Mouse (Mus musculus): ENCODE measurements around the gene Gamt. TPM values are rescaled to one million over a fixed set of nuclear protein-coding genes. Genes with fewer than 3 reads are reported as not detected.

Gamt gene
- 10 to 100 TPM in 1 of 2 experiments, 1 to 10 TPM in 1; 8.9 to 14.8 TPM for total RNA-seq (2021)
- long read RNA-seq, experiment 1, transcript Gamt-202 (6 exons, 988 nt), result major isoform, 9 of 23 reads
- long read RNA-seq, experiment 1, partial matches to known transcripts, result 12 of 23 reads
- long read RNA-seq, experiment 1, other reads (novel, unspliced or antisense), result 2 of 23 reads
- long read RNA-seq, experiment 2, partial matches to known transcripts, result 5 of 11 reads
- long read RNA-seq, experiment 2, other reads (novel, unspliced or antisense), result 2 of 11 reads

- DNase-seq, result peak; percentile 98 to 99
Observed at GRCm38 (mm10) chr10:80260642-80261584, at the start of gene Gamt, which contains the start of gene Dazap1. Gene Gamt, minus strand, starts transcription at chr10:80261012. Gene Dazap1, plus strand, starts transcription at chr10:80261486.

GRCm38 (mm10) chr10:80304862-80305261, 44.0 kb upstream of the Gamt start:
- no peak for DNase-seq

- no peak for DNase-seq
Observed at GRCm38 (mm10) chr10:80304458-80304857, 43.6 kb upstream of the Gamt start.

GRCm38 (mm10) chr10:80302471-80302881, 41.7 kb upstream of the Gamt start:
- DNase-seq, result peak; percentile 87 to 92

GRCm38 (mm10) chr10:80302082-80302355, 41.2 kb upstream of the Gamt start:
- no peak for DNase-seq

GRCm38 (mm10) chr10:80301256-80302081, 40.7 kb upstream of the Gamt start:
- DNase-seq, result no peak

GRCm38 (mm10) chr10:80300672-80301181, 39.9 kb upstream of the Gamt start:
- no peak for DNase-seq

- DNase-seq, result no peak
Observed at GRCm38 (mm10) chr10:80299824-80300223, 39.0 kb upstream of the Gamt start.

- DNase-seq, result no peak
Observed at GRCm38 (mm10) chr10:80299301-80299700, 38.5 kb upstream of the Gamt start.

- DNase-seq, result peak in 1 of 2 experiments; percentile 54
Observed at GRCm38 (mm10) chr10:80298571-80299281, 37.9 kb upstream of the Gamt start.

GRCm38 (mm10) chr10:80297526-80298133, 36.8 kb upstream of the Gamt start:
- no peak for DNase-seq

- no peak for DNase-seq
Observed at GRCm38 (mm10) chr10:80296824-80297223, 36.0 kb upstream of the Gamt start.

- DNase-seq, result peak; percentile 79 to 84
Observed at GRCm38 (mm10) chr10:80295618-80296425, 35.0 kb upstream of the Gamt start, which contains the start of gene Apc2. Gene Apc2, plus strand, starts transcription at chr10:80295977.

GRCm38 (mm10) chr10:80294788-80295303, 34.0 kb upstream of the Gamt start:
- no peak for DNase-seq

GRCm38 (mm10) chr10:80294311-80294710, 33.5 kb upstream of the Gamt start:
- no peak for DNase-seq

GRCm38 (mm10) chr10:80293325-80293724, 32.5 kb upstream of the Gamt start:
- DNase-seq, result no peak

- peak; percentile 95 for DNase-seq
Observed at GRCm38 (mm10) chr10:80292251-80293146, 31.7 kb upstream of the Gamt start, which contains the start of gene Rps15. Gene Rps15, plus strand, starts transcription at chr10:80292453.

- DNase-seq, result no peak
Observed at GRCm38 (mm10) chr10:80288657-80289056, 27.8 kb upstream of the Gamt start.

GRCm38 (mm10) chr10:80288097-80288496, 27.3 kb upstream of the Gamt start:
- DNase-seq, result no peak
